8 mouse cellular contexts compared by ENCODE assay signal in genomic region chr9:45407706-45408675, GRCm38 (mm10). TPM values are rescaled to one million over a fixed set of nuclear protein-coding genes. Genes with fewer than 3 reads are reported as not detected.
A peak's percentile ranks its signal among the peaks of the same experiment; 100 is the strongest.
DNase-seq lines count a peak whose midpoint lies in the region; ATAC-seq and TF ChIP-seq lines count a peak whose summit lies in the region.

No protein-coding gene starts in this region.

- peaks cover 9% of the 10 kb centered on the region for H3K4me1 ChIP-seq in hindbrain, embryonic 16.5 days (ENCODE audit: control insufficient read depth, insufficient read depth, low read depth, low read length)

- H3K9me3 ChIP-seq in hindbrain, embryonic 16.5 days (ENCODE audit: control insufficient read depth, low read length) = no peaks in the 10 kb centered on the region

- H3K4me2 ChIP-seq in hindbrain, embryonic 16.5 days (ENCODE audit: low read length) = peak overlapping the region; percentile 51

- WGBS in hindbrain, embryonic 16.5 days = 38% methylated on average over 33 of the region's 33 CpGs

- no peaks in the 10 kb centered on the region for H3K36me3 ChIP-seq in hindbrain, embryonic 16.5 days (ENCODE audit: control insufficient read depth, insufficient read depth, low read length)

- H3K4me3 ChIP-seq in gastrocnemius, adult 2 months = peak overlapping the region; percentile 58
- peak overlapping the region; percentile 28 for H3K4me3 ChIP-seq in hindbrain, embryonic 16.5 days (ENCODE audit: low read length)

- H3K9ac ChIP-seq in hindbrain, embryonic 16.5 days (ENCODE audit: low read depth, low read length) = peak overlapping the region; percentile 28

- intact Hi-C loops in gastrocnemius, adult 2 months (cut with DNase I) = loop anchor here (1.0 kb wide), 1 partner anchor 108 kb away; no protein-coding TSS in a partner anchor

- TF ChIP-seq CTCF in gastrocnemius, adult 2 months (IDR thresholded peaks at IDR 0.05) = peak; percentile 84

- peak; percentile 27 for DNase-seq in T-cell, adult 2 months (ENCODE audit: low spot score)
- DNase-seq in cerebellum, postnatal 36 days = peak; percentile 84 to 88
- peak; percentile 90 for DNase-seq in gastrocnemius, adult 2 months
- peak; percentile 64 to 74 for DNase-seq in left cerebral cortex, adult 8-10 months (ENCODE audit: low spot score in 2 of 2)
- peak; percentile 82 to 86 for DNase-seq in right cerebral cortex, adult 2 months (ENCODE audit: low spot score in 2 of 2)
- DNase-seq in urinary bladder, postnatal 25 days (ENCODE audit: low spot score) = peak; percentile 82

- ATAC-seq in hindbrain, embryonic 16.5 days = peak; percentile 74
- peak; percentile 60 for ATAC-seq in megakaryocyte, adult 5-6 weeks (ENCODE audit: poor library complexity, severe bottlenecking)

- H3K27me3 ChIP-seq in hindbrain, embryonic 16.5 days (replicated peaks; ENCODE audit: control insufficient read depth, insufficient read depth, low read length) = 0 out of 2 replicates have a peak, but pooled peaks cover 2% of the 10 kb centered on the region

- peak overlapping the region; percentile 49 for H3K27ac ChIP-seq in gastrocnemius, adult 2 months
- H3K27ac ChIP-seq in hindbrain, embryonic 16.5 days (ENCODE audit: low read depth, low read length) = peak overlapping the region; percentile 25; the same call in 1 of the 2 replicates

RNA-seq across cellular contexts. Expression of gene Fxyd2, which starts 8.5 kb away (rescaled TPM):
- 1 to 10 TPM in 1 of 2 experiments, under 1 TPM in 1; 0.82 to 1.7 TPM for total RNA-seq in gastrocnemius, adult 2 months (2021)
- 11.7 and 15.7 TPM in 2 replicates for polyA plus RNA-seq in hindbrain, embryonic 16.5 days (2015; fragmentation: Nextera tagmentation; extraction: Ambion mirVana)
- total RNA-seq in left cerebral cortex, adult 8-10 months (2022) = 10 to 100 TPM in 1 of 4 experiments, 1 to 10 TPM in 3; 6.5 to 11.3 (median 7.9) TPM
- not detected in 2 replicates for total RNA-seq in megakaryocyte, adult 5-6 weeks (2015)
- not detected in 2 replicates for total RNA-seq in megakaryocyte, adult 5-6 weeks (2017)

RNA-seq across cellular contexts. Expression of gene Dscaml1, which starts 18.4 kb away (rescaled TPM):
- not detected for total RNA-seq in gastrocnemius, adult 2 months (2021)
- 10.8 and 17.7 TPM in 2 replicates for polyA plus RNA-seq in hindbrain, embryonic 16.5 days (2015; fragmentation: Nextera tagmentation; extraction: Ambion mirVana)
- total RNA-seq in left cerebral cortex, adult 8-10 months (2022) = 10 to 100 TPM; 42.5 to 65.6 (median 47.0) TPM
- not detected in 2 replicates for total RNA-seq in megakaryocyte, adult 5-6 weeks (2015)
- total RNA-seq in megakaryocyte, adult 5-6 weeks (2017) = not detected in 2 replicates

RNA-seq across cellular contexts. Expression of gene Fxyd6, which starts 38.0 kb away (rescaled TPM):
- total RNA-seq in gastrocnemius, adult 2 months (2021) = 10 to 100 TPM; 26.7 to 84.7 TPM
- 679 and 766 TPM in 2 replicates for polyA plus RNA-seq in hindbrain, embryonic 16.5 days (2015; fragmentation: Nextera tagmentation; extraction: Ambion mirVana)
- total RNA-seq in left cerebral cortex, adult 8-10 months (2022) = 100 to 1,000 TPM; 102 to 119 (median 108) TPM
- 0.11 TPM in 1 of 2 replicates, not detected in the other for total RNA-seq in megakaryocyte, adult 5-6 weeks (2015)
- total RNA-seq in megakaryocyte, adult 5-6 weeks (2017) = not detected in 2 replicates

Comparison
In these comparisons a context has a peak if more than half of its experiments do, and no peak if none do; other contexts are left out.
1. Peak in every context shown above with its lines: DNase-seq, ATAC-seq, H3K4me3 ChIP-seq and H3K27ac ChIP-seq.
2. DNase-seq: peak in every context shown above with its lines; median percentile 90 in gastrocnemius, adult 2 months; 86 in cerebellum, postnatal 36 days; 84 in right cerebral cortex, adult 2 months; 82 in urinary bladder, postnatal 25 days; 69 in left cerebral cortex, adult 8-10 months; 27 in T-cell, adult 2 months.
3. RNA of gene Dscaml1, which starts 18.4 kb away (total RNA-seq): 42.5 to 65.6 TPM in left cerebral cortex, adult 8-10 months; not detected in gastrocnemius, adult 2 months and not detected in megakaryocyte, adult 5-6 weeks; every median in the first group is over 10 times any median in the second.
4. RNA of gene Fxyd6, which starts 38.0 kb away (total RNA-seq): 102 to 119 TPM in left cerebral cortex, adult 8-10 months and 26.7 to 84.7 TPM in gastrocnemius, adult 2 months; 0.11 TPM in megakaryocyte, adult 5-6 weeks; every median in the first group is over 10 times any median in the second.